Mouse (Mus musculus): ENCODE measurements around the gene Hsdl2. TPM values are rescaled to one million over a fixed set of nuclear protein-coding genes. Genes with fewer than 3 reads are reported as not detected.
A peak's percentile ranks its signal among the peaks of the same experiment; 100 is the strongest.

Hsdl2 gene
- total RNA-seq, 4 experiments from 2014 or later, result 26.0 to 31.1 (median 29.2) TPM

GRCm38 (mm10) chr4:59625998-59626910 lies 44.9 kb downstream of the Hsdl2 start, which contains the start of gene E130308A19Rik:
E130308A19Rik (plus strand) TSS chr4:59626211.
- peak; percentile 34 to 65 for DNase-seq (ENCODE audit: low spot score in 2 of 2)

GRCm38 (mm10) chr4:59628255-59628654 lies 46.9 kb downstream of the Hsdl2 start:
- no peak for DNase-seq (ENCODE audit: low spot score in 2 of 2)

- no peak for DNase-seq (ENCODE audit: low spot score in 2 of 2)
These were observed 47.9 kb downstream of the Hsdl2 start for GRCm38 (mm10) chr4:59629076-59629874.

- no peak for DNase-seq (ENCODE audit: low spot score in 2 of 2)
These were observed 48.8 kb downstream of the Hsdl2 start for GRCm38 (mm10) chr4:59630122-59630521.

GRCm38 (mm10) chr4:59634532-59634931 lies 53.2 kb downstream of the Hsdl2 start:
- no peak for DNase-seq (ENCODE audit: low spot score in 2 of 2)

GRCm38 (mm10) chr4:59639163-59639562 lies 57.8 kb downstream of the Hsdl2 start:
- DNase-seq (ENCODE audit: low spot score in 2 of 2), result no peak

- DNase-seq (ENCODE audit: low spot score in 2 of 2), result no peak
These were observed 59.4 kb downstream of the Hsdl2 start for GRCm38 (mm10) chr4:59640720-59641119.

- no peak for DNase-seq (ENCODE audit: low spot score in 2 of 2)
These were observed 60.7 kb downstream of the Hsdl2 start for GRCm38 (mm10) chr4:59642039-59642438.

GRCm38 (mm10) chr4:59642657-59643056 lies 61.3 kb downstream of the Hsdl2 start:
- no peak for DNase-seq (ENCODE audit: low spot score in 2 of 2)

- DNase-seq (ENCODE audit: low spot score in 2 of 2), result no peak
These were observed 63.1 kb downstream of the Hsdl2 start for GRCm38 (mm10) chr4:59644431-59644830.

GRCm38 (mm10) chr4:59644992-59645391 lies 63.6 kb downstream of the Hsdl2 start:
- DNase-seq (ENCODE audit: low spot score in 2 of 2), result no peak

- DNase-seq (ENCODE audit: low spot score in 2 of 2), result no peak
These were observed 64.2 kb downstream of the Hsdl2 start for GRCm38 (mm10) chr4:59645610-59646009.

- no peak for DNase-seq (ENCODE audit: low spot score in 2 of 2)
These were observed 64.8 kb downstream of the Hsdl2 start for GRCm38 (mm10) chr4:59646020-59646696.

GRCm38 (mm10) chr4:59649119-59649518 lies 67.8 kb downstream of the Hsdl2 start:
- DNase-seq (ENCODE audit: low spot score in 2 of 2), result no peak

GRCm38 (mm10) chr4:59652166-59652681 lies 70.9 kb downstream of the Hsdl2 start:
- DNase-seq (ENCODE audit: low spot score in 2 of 2), result no peak

GRCm38 (mm10) chr4:59656061-59656642 lies 74.8 kb downstream of the Hsdl2 start:
- no peak for DNase-seq (ENCODE audit: low spot score in 2 of 2)

GRCm38 (mm10) chr4:59662163-59662562 lies 80.8 kb downstream of the Hsdl2 start:
- DNase-seq (ENCODE audit: low spot score in 2 of 2), result no peak

- DNase-seq (ENCODE audit: low spot score in 2 of 2), result no peak
These were observed 82.1 kb downstream of the Hsdl2 start for GRCm38 (mm10) chr4:59663451-59663850.

GRCm38 (mm10) chr4:59666550-59667317 lies 85.4 kb downstream of the Hsdl2 start:
- DNase-seq (ENCODE audit: low spot score in 2 of 2), result no peak

GRCm38 (mm10) chr4:59668050-59668449 lies 86.7 kb downstream of the Hsdl2 start:
- no peak for DNase-seq (ENCODE audit: low spot score in 2 of 2)

All from left cerebral cortex, adult 8-10 months (tissue).